ENCODE assay signal across 8 mouse cellular contexts in the genomic region with DNA sequence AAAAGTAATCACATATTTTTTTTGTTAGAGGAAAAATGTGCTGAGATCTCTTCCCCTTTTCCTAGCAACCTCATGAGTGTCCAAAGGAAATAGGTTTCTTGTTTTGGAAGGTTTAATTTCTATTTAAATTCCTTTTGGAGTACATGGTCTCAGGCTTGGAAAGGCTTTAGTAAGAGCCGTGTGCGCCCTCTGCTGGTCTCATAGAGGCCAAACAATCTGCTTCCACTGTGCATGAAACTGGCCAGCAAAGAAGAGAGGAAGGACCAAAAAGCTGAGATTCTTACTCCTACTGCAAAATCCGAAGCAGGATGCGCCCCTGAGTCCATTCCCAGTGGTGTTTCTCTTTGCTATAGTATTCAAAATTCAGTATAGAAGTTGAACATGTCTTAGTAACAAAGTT. TPM values are rescaled to one million over a fixed set of nuclear protein-coding genes. Genes with fewer than 3 reads are reported as not detected.
DNase-seq lines count a peak whose midpoint lies in the region; ATAC-seq and TF ChIP-seq lines count a peak whose summit lies in the region.

No protein-coding gene starts in this region.

- H3K27me3 ChIP-seq in heart, embryonic 12.5 days (replicated peaks): no peaks in the 10 kb centered on the region
- no peaks in the 10 kb centered on the region for H3K27me3 ChIP-seq in cerebellum, adult 2 months (ENCODE audit: control insufficient read depth, insufficient read depth, low read length)
- no peaks in the 10 kb centered on the region for H3K27me3 ChIP-seq in testis, adult 2 months (ENCODE audit: control insufficient read depth, insufficient read depth, low read length)

- TF ChIP-seq POLR2A in cerebellum, adult 2 months (IDR thresholded peaks at IDR 0.05; ENCODE audit: borderline replicate concordance, insufficient read depth, low read length): no peak
- TF ChIP-seq POLR2A in testis, adult 2 months (IDR thresholded peaks at IDR 0.05; ENCODE audit: control insufficient read depth, low read depth, low read length): no peak

- in situ Hi-C loops in ES-E14 (cut with MboI; ENCODE audit: low sequenced_read_pairs in 2 of 2, unreplicated experiment in 2 of 2): no loop called here

- no peaks in the 10 kb centered on the region for H3K9me3 ChIP-seq in heart, embryonic 12.5 days (replicated peaks)
- H3K9me3 ChIP-seq in ES-E14 (ENCODE audit: control insufficient read depth, insufficient read depth, low read depth, low read length): no peaks in the 10 kb centered on the region

- H3K4me1 ChIP-seq in heart, embryonic 12.5 days (replicated peaks): no peaks in the 10 kb centered on the region
- H3K4me1 ChIP-seq in ES-E14 (ENCODE audit: control insufficient read depth in 2 of 2, insufficient read depth in 2 of 2, low read length in 2 of 2, poor library complexity in 1 of 2): no peaks in the 10 kb centered on the region
- H3K4me1 ChIP-seq in cerebellum, adult 2 months (ENCODE audit: control insufficient read depth, insufficient read depth, low read length): no peaks in the 10 kb centered on the region; the same call in 1 of the 2 replicates
- no peaks in the 10 kb centered on the region for H3K4me1 ChIP-seq in testis, adult 2 months (ENCODE audit: control insufficient read depth, insufficient read depth, low read length)

- DNase-seq in heart, adult 18-20 months: peak; percentile 50 to 84
- peak; percentile 66 for DNase-seq in ES-E14 (ENCODE audit: low read depth, low spot score)
- DNase-seq in cerebellum, adult 2 months: peak; percentile 17 to 41
- DNase-seq in gastrocnemius, postnatal 36 days: peak; percentile 32 to 43
- DNase-seq in left cerebral cortex, adult 11 months (ENCODE audit: low spot score): peak; percentile 43
- peak; percentile 85 for DNase-seq in naive thymus-derived CD4-positive, alpha-beta T cell, adult 2 months (ENCODE audit: low read depth)

- no peak overlapping the region for H3K4me3 ChIP-seq in heart, embryonic 12.5 days
- no peak overlapping the region for H3K4me3 ChIP-seq in ES-E14 (ENCODE audit: insufficient read depth in 1 of 2, low read depth in 1 of 2, low read length in 2 of 2, poor library complexity in 1 of 2, severe bottlenecking in 1 of 2)
- no peak overlapping the region for H3K4me3 ChIP-seq in cerebellum, adult 2 months (replicated peaks; ENCODE audit: insufficient read depth, low read depth, low read length)
- no peak overlapping the region for H3K4me3 ChIP-seq in testis, adult 2 months (ENCODE audit: control insufficient read depth, low read depth, low read length)

- no peaks in the 10 kb centered on the region for H3K36me3 ChIP-seq in heart, embryonic 12.5 days
- H3K36me3 ChIP-seq in ES-E14 (ENCODE audit: control insufficient read depth, insufficient read depth, low read length, poor library complexity, severe bottlenecking): no peaks in the 10 kb centered on the region
- H3K36me3 ChIP-seq in testis, adult 2 months (ENCODE audit: control insufficient read depth, insufficient read depth, low read length): no peaks in the 10 kb centered on the region

- 4% methylated on average over 4 of the region's 4 CpGs for WGBS in heart, embryonic 12.5 days
- WGBS in cerebellum, adult 2 months: 2% methylated on average over 4 of the region's 4 CpGs

- no peak overlapping the region for H3K9ac ChIP-seq in heart, embryonic 12.5 days
- H3K9ac ChIP-seq in ES-E14 (ENCODE audit: insufficient read depth, low read depth, low read length, poor library complexity, severe bottlenecking): no peak overlapping the region

- TF ChIP-seq CTCF in cerebellum, adult 2 months (IDR thresholded peaks at IDR 0.05; ENCODE audit: borderline replicate concordance, insufficient read depth, low read depth, low read length): peak; percentile 73
- TF ChIP-seq CTCF in testis, adult 2 months (IDR thresholded peaks at IDR 0.05; ENCODE audit: control insufficient read depth, insufficient read depth, insufficient replicate concordance, low read depth, low read length): peak; percentile 25; the same call in 1 of the 2 replicates

- intact Hi-C loops in gastrocnemius, postnatal 36 days (cut with DNase I): loop anchor here (5.0 to 10.0 kb wide), 3 partner anchors 36 to 322 kb away; no protein-coding TSS in a partner anchor

- ATAC-seq in heart, embryonic 12.5 days (ENCODE audit: insufficient number of reproducible peaks, low FRiP score): no peak

- H3K27ac ChIP-seq in heart, embryonic 12.5 days (ENCODE audit: poor library complexity, severe bottlenecking): no peak overlapping the region
- H3K27ac ChIP-seq in ES-E14 (ENCODE audit: insufficient read depth, low read depth, low read length, poor library complexity, severe bottlenecking): no peak overlapping the region
- H3K27ac ChIP-seq in cerebellum, adult 2 months (ENCODE audit: insufficient read depth, low read length): no peak overlapping the region
- H3K27ac ChIP-seq in testis, adult 2 months (ENCODE audit: control insufficient read depth, insufficient read depth, low read depth, low read length): no peak overlapping the region

- no peak overlapping the region for H3K4me2 ChIP-seq in heart, embryonic 12.5 days

TF ChIP-seq in ES-E14, 5 proteins besides CTCF, POLR2A, EP300 and RAD21:
- TF ChIP-seq ZC3H11A (IDR thresholded peaks at IDR 0.05; ENCODE audit: borderline replicate concordance, low read depth, low read length) (peak; percentile 46; the same call in 1 of the 2 replicates), CHD2 (IDR thresholded peaks at IDR 0.05; ENCODE audit: low read depth, low read length) (no peak)

RNA-seq across cellular contexts. Expression of a gene that starts 18.6 kb away (rescaled TPM):
- total RNA-seq in heart, adult 18-20 months (2021): 1 to 10 TPM; 4.1 to 6.2 TPM
- polyA plus RNA-seq in heart, embryonic 12.5 days (2016; fragmentation: Nextera tagmentation; extraction: Ambion mirVana): 3.1 and 3.3 TPM in 2 replicates
- 0.31 TPM in 1 of 2 replicates, not detected in the other for total RNA-seq in ES-E14 (2012; rRNA removed)
- 0.10 and 0.14 TPM in 2 replicates for polyA plus RNA-seq in cerebellum, adult 2 months (2012; rRNA removed)
- 1 to 10 TPM; 2.8 to 5.2 TPM for total RNA-seq in gastrocnemius, postnatal 36 days (2021)
- polyA plus RNA-seq in testis, adult 2 months (2012; rRNA removed): 3.3 and 6.7 TPM in 2 replicates

Comparison
In these comparisons a context has a peak if more than half of its experiments do, and no peak if none do; other contexts are left out.
1. DNase-seq: peak in every context shown above with its lines; median percentile 85 in naive thymus-derived CD4-positive, alpha-beta T cell, adult 2 months; 67 in heart, adult 18-20 months; 66 in ES-E14; 43 in left cerebral cortex, adult 11 months; 38 in gastrocnemius, postnatal 36 days; 29 in cerebellum, adult 2 months.